10 mouse cellular contexts compared by ENCODE assay signal in the genomic region with DNA sequence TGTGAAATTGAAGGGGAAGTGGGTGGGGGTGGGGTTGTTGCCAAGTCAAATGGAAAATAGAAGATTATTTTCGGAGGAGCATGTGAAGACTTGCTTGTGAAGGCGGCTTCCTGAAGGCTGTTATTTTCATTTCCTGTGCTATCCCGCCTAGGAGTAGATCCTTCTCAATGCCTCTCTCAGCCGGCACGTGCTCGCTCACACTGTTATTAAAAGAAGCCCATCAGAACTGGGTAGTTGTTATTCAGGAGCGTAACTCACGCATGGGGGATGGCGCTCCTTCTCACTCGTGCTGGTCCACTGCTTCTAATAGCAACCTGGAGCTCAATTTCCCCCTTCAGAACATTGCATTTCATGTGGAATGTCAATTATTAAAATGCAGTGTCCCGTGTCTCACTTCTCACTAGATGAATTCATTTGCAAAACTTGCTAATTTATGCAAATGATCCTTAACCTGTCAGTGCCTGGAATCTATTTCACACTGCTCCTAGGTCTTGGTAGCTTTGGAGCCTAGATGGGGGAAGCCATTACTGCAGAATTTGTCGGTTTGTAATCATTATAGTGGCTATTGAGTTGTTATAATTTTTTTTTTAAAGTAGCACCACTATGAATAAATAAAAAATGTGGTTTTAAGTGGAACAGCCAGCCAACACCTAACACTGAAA.
DNase-seq lines count a peak whose midpoint lies in the region; ATAC-seq lines count a peak whose summit lies in the region.
"Had no signal": no experiment of that assay in that cellular context is flagged by ENCODE, and none has a peak within 500 bp of the region (broad histone marks: within the 10 kb centered on the region; RNA-seq: fewer than 3 reads in every experiment).

No protein-coding gene starts in this region.

- 41% methylated on average over 12 of the region's 12 CpGs for WGBS in embryonic facial prominence, embryonic 12.5 days
- WGBS in heart, embryonic 14.5 days, result 28% methylated on average over 12 of the region's 12 CpGs
- WGBS in midbrain, embryonic 13.5 days, result 15% methylated on average over 12 of the region's 12 CpGs

- no peaks in the 10 kb centered on the region for H3K9me3 ChIP-seq in embryonic facial prominence, embryonic 12.5 days
- H3K9me3 ChIP-seq in heart, embryonic 14.5 days (ENCODE audit: control insufficient read depth, low read length), result no peaks in the 10 kb centered on the region
- no peaks in the 10 kb centered on the region for H3K9me3 ChIP-seq in midbrain, embryonic 13.5 days

- no peak for ATAC-seq in embryonic facial prominence, embryonic 12.5 days (ENCODE audit: insufficient number of reproducible peaks, insufficient read depth, low FRiP score, low TSS enrichment)
- peak; percentile 31; the same call in 1 of the 2 replicates for ATAC-seq in heart, embryonic 14.5 days (ENCODE audit: insufficient number of reproducible peaks, insufficient read depth, low FRiP score, low read depth)
- peak; percentile 90 for ATAC-seq in midbrain, embryonic 13.5 days

- H3K27ac ChIP-seq in embryonic facial prominence, embryonic 12.5 days, result no peak overlapping the region
- H3K27ac ChIP-seq in heart, embryonic 14.5 days (replicated peaks in 1 of 2; ENCODE audit: control insufficient read depth in 1 of 2, insufficient read depth in 1 of 2, low read depth in 2 of 2, low read length in 2 of 2), result no peak overlapping the region
- peak overlapping the region; percentile 45 for H3K27ac ChIP-seq in midbrain, embryonic 13.5 days

- peak; percentile 25 to 28 for DNase-seq in left cerebral cortex, adult 9 months (ENCODE audit: low spot score in 2 of 2)
- no peak for DNase-seq in left cerebral cortex, adult 11 months (ENCODE audit: low spot score)
- DNase-seq in spleen, adult 18-20 months, result no peak
- no peak for DNase-seq in lung, postnatal 10 days
- DNase-seq in adrenal gland, postnatal 4 days (ENCODE audit: low spot score in 2 of 2), result no peak
- DNase-seq: cerebellum, adult 18-20 months; lung, adult 18-20 months had no signal

- no peak overlapping the region for H3K4me3 ChIP-seq in embryonic facial prominence, embryonic 12.5 days
- no peak overlapping the region for H3K4me3 ChIP-seq in heart, embryonic 14.5 days (ENCODE audit: control insufficient read depth in 1 of 2, insufficient read depth in 1 of 2, low read depth in 1 of 2, low read length in 2 of 2)
- no peak overlapping the region for H3K4me3 ChIP-seq in midbrain, embryonic 13.5 days (replicated peaks)

- no peaks in the 10 kb centered on the region; the same call in 1 of the 2 replicates for H3K4me1 ChIP-seq in embryonic facial prominence, embryonic 12.5 days
- H3K4me1 ChIP-seq in heart, embryonic 14.5 days (ENCODE audit: control insufficient read depth in 2 of 2, insufficient read depth in 2 of 2, low read length in 2 of 2), result peaks cover 2 to 3% of the 10 kb centered on the region in 2 experiments; a peak in 1 of 4 replicates
- H3K4me1 ChIP-seq in midbrain, embryonic 13.5 days (replicated peaks), result peaks cover 25% of the 10 kb centered on the region

- H3K9ac ChIP-seq in embryonic facial prominence, embryonic 12.5 days, result no peak overlapping the region
- H3K9ac ChIP-seq in heart, embryonic 14.5 days (ENCODE audit: low read length), result no peak overlapping the region
- H3K9ac ChIP-seq in midbrain, embryonic 13.5 days (replicated peaks), result no peak overlapping the region

- H3K36me3 ChIP-seq in embryonic facial prominence, embryonic 12.5 days, result no peaks in the 10 kb centered on the region
- no peaks in the 10 kb centered on the region for H3K36me3 ChIP-seq in heart, embryonic 14.5 days (ENCODE audit: control insufficient read depth, insufficient read depth, low read length)
- H3K36me3 ChIP-seq in midbrain, embryonic 13.5 days, result no peaks in the 10 kb centered on the region

- no peaks in the 10 kb centered on the region for H3K27me3 ChIP-seq in embryonic facial prominence, embryonic 12.5 days
- no peaks in the 10 kb centered on the region for H3K27me3 ChIP-seq in heart, embryonic 14.5 days (ENCODE audit: control insufficient read depth, insufficient read depth, low read length)
- no peaks in the 10 kb centered on the region for H3K27me3 ChIP-seq in midbrain, embryonic 13.5 days

- H3K4me2 ChIP-seq in embryonic facial prominence, embryonic 12.5 days (replicated peaks), result 0 out of 2 replicates have a peak overlapping the region, but pooled peaks have one; percentile 9
- peak overlapping the region; percentile 36 for H3K4me2 ChIP-seq in heart, embryonic 14.5 days (ENCODE audit: low read length)
- H3K4me2 ChIP-seq in midbrain, embryonic 13.5 days (replicated peaks), result peak overlapping the region; percentile 44

Comparison
In these comparisons a context has a peak if more than half of its experiments do, and no peak if none do; other contexts are left out.
1. DNase-seq: peak in left cerebral cortex, adult 9 months (2 of 2); none in left cerebral cortex, adult 11 months (single experiment), spleen, adult 18-20 months (0 of 2), lung, postnatal 10 days (single experiment) and adrenal gland, postnatal 4 days (0 of 2).
2. Peak in every context shown above with its lines, with median percentiles within 50 percentile points of each other: H3K4me2 ChIP-seq.